Mouse (Mus musculus) E14TG2a.4 (cell line): ENCODE measurements around the gene Ttll5.

Experiments
- H3K27me3 ChIP-seq: 2 replicates; pipeline ENCODE4 v1.6.1; 2014; ENCODE audit warnings: low read length, control low read depth; ENCODE audit not compliant: insufficient read depth
- H3K36me3 ChIP-seq: 2 replicates; pipeline ENCODE4 v1.6.1; 2014; ENCODE audit warnings: low read length, control low read depth; ENCODE audit not compliant: insufficient read depth
- H3K4me1 ChIP-seq: replicated peaks from 2 replicates; pipeline ENCODE4 v1.6.1; 2014; ENCODE audit warnings: low read depth, low read length, control low read depth
- H3K4me3 ChIP-seq: replicated peaks from 2 replicates; pipeline ENCODE4 v1.5.1; 2014; ENCODE audit warnings: mild to moderate bottlenecking, low read length
- H3K9me3 ChIP-seq: 2 replicates; pipeline ENCODE4 v1.6.1; 2014; ENCODE audit warnings: low read length, control low read depth
- CTCF ChIP-seq: conservative IDR thresholded peaks from 2 replicates; pipeline ENCODE4 v1.5.1; 2014; ENCODE audit warnings: low read length
- NANOG ChIP-seq: IDR thresholded peaks from 2 replicates; pipeline ENCODE4 v1.6.1; 2014; ENCODE audit warnings: borderline replicate concordance, low read length, mixed read lengths
- POU5F1 ChIP-seq: IDR thresholded peaks from 2 replicates; pipeline ENCODE4 v1.6.1; 2014; ENCODE audit warnings: low read length, borderline replicate concordance

The Ttll5 gene

DNA sequence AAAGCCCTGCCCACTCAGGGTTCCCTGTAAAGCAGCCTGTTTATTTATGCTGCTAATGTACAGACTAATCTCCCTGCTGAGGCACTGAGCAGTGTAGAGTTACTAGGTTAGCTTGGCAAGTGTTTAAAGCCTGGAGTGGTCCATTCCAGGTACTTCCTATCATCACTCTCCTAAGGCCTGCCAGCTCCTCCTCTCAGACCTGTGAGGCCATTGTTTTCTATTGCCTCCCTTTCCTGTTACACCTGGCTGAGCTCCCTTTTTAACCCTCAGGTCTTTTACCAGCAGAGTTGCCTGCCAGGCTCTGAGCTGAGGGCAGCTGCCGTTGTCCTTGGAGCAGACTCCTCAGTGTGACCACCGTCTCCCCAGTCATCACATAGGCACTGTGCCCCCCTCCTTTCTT, 146.3 kb downstream of the Ttll5 start:
- H3K4me1 ChIP-seq: peaks cover 33% of the 10 kb centered on the region
- no peak overlapping the region for H3K4me3 ChIP-seq
- H3K36me3 ChIP-seq: no peaks in the 10 kb centered on the region
- TF ChIP-seq POU5F1 (no peak), CTCF (no peak), NANOG (no peak)
- H3K27me3 ChIP-seq: no peaks in the 10 kb centered on the region
- H3K9me3 ChIP-seq: no peaks in the 10 kb centered on the region

DNA sequence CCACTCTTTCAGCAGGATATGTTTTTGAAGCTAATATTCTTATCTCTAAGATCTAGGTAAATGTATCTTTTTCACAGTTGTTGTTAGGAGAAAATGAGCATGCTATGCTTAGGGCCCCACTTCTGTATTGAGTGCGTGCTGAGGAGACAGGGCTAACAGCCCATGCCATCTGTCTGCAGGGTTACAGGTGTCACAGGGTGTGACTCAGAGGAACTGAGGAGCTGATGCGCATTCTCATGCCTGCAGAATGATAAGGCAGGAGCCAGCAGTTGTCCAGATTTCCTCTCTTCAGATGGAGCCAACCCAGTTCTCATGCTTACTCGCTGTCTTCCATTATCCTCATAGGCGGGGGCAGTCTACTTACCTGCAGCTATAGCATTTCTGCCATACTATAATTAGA, 147.2 kb downstream of the Ttll5 start:
- no peaks in the 10 kb centered on the region for H3K9me3 ChIP-seq
- H3K36me3 ChIP-seq: no peaks in the 10 kb centered on the region
- TF ChIP-seq CTCF (no peak), NANOG (no peak)
- H3K27me3 ChIP-seq: no peaks in the 10 kb centered on the region
- H3K4me1 ChIP-seq: peaks cover 33% of the 10 kb centered on the region
- H3K4me3 ChIP-seq: no peak overlapping the region

DNA sequence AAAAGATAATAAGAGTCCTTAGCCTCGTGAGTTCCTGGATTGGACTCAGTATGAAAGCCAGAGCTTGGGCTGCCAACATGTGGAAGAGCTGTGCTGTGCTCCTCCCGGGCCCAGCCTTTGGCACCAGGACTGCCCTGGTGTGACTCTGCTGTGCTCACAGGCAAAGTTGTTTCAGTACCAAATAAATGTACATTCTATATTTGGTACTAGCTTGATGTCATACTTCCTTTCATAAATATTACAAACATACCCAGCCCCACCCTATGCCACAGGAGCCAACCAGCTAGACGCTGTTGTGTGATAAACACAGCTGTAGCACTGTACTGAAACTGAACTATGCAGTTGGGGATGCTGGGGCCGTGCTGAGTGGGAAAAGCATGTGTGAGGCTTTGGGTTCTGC, 149.1 kb downstream of the Ttll5 start:
- Histone ChIP-seq H3K36me3 (no peaks in the 10 kb centered on the region), H3K4me1 (peaks cover 33% of the 10 kb centered on the region), H3K9me3 (no peaks in the 10 kb centered on the region), H3K4me3 (no peak overlapping the region), H3K27me3 (no peaks in the 10 kb centered on the region)
- TF ChIP-seq POU5F1 (no peak), NANOG (no peak), CTCF (no peak)

DNA sequence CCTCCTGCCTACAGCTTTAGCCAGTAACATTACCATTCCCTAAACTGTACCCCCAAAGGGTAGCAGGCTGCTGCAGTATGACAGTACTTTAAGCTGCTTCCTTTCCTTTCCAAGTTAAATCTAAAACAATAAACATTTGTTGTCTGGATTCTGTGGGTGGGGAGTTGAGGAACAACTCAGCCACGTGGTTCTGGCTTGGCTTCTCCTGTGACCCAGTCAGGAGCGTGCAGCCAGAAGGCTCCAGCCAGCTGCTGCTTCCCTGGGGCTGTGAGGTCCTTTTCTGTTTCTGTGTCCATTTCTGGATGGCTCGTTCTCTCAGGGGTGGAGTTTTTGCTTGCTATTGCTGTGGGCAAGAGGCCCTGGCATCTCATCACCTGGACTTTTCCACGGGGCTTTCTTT, 149.6 kb downstream of the Ttll5 start:
- no peak for TF ChIP-seq POU5F1
- no peak for TF ChIP-seq CTCF
- TF ChIP-seq NANOG: no peak
- peaks cover 30% of the 10 kb centered on the region for H3K4me1 ChIP-seq
- no peaks in the 10 kb centered on the region for H3K9me3 ChIP-seq

DNA sequence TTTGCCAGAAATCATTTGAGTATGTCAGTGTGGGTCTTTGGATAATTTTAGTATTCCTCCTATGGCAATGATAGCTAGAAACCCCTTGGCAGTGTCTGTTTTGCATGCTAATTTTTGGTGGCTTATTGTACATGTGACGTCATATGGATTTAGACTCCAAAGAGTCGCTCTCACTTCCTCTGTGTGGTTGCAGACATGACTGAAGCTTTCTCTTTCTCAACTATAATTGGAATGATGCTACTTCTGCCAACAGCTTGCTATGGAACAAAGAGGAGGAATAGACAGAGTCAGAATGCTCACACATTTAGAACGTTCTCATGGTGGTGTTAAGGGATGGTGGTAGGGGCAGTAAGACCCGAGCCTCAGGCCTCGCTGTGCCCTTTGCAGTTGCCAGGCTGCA, 155.5 kb downstream of the Ttll5 start:
- Histone ChIP-seq H3K9me3 (no peaks in the 10 kb centered on the region), H3K27me3 (no peaks in the 10 kb centered on the region), H3K4me3 (no peak overlapping the region), H3K4me1 (no peaks in the 10 kb centered on the region), H3K36me3 (no peaks in the 10 kb centered on the region)
- TF ChIP-seq POU5F1: no peak
- no peak for TF ChIP-seq NANOG
- TF ChIP-seq CTCF: no peak

More for the DNA sequence above, 149.6 kb downstream of the Ttll5 start:
- Histone ChIP-seq H3K27me3 (no peaks in the 10 kb centered on the region), H3K4me3 (no peak overlapping the region), H3K36me3 (no peaks in the 10 kb centered on the region)

DNA sequence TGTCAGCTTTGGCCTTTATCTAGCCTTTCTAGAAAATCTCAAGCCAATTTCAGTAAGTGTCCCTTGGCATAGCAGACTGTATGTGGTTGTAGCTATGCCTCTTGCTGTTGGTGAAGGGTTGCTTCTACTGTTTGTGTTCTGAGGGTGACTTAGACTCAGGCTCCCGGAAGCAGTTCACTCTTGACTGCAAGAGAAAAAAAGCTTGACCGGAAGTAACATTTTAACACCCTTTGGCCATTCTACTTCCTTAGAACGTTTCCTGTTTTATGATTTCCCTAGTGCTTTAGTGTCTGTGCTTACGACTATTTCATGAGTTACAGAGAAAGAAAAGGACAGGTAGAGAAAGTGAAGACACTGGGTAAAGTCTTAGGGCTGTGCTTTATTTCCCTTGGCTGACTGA, 161.1 kb downstream of the Ttll5 start:
- no peaks in the 10 kb centered on the region for H3K4me1 ChIP-seq
- no peak overlapping the region for H3K4me3 ChIP-seq
- no peaks in the 10 kb centered on the region for H3K36me3 ChIP-seq
- TF ChIP-seq NANOG (no peak), POU5F1 (no peak), CTCF (no peak)
- no peaks in the 10 kb centered on the region for H3K27me3 ChIP-seq
- H3K9me3 ChIP-seq: no peaks in the 10 kb centered on the region

DNA sequence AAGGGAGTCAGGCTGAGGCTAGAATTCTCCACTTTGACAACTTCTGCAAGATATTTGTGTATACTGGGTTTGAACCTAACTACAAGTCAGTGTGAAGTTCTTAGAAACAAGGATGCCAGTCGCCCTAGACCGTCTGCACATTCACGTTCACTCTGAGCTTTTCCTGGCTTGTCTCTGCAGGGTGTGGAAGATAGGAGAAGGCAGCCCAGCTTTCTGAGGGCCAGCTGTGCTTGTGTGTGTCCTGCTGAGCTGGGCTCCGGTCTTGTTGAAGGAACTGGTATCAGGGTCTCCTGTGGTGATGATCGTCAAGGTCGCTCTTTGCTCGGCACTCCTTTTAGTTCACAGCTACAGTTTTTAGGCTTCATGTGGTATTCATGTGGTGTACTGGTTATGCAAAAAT, 161.6 kb downstream of the Ttll5 start:
- no peaks in the 10 kb centered on the region for H3K27me3 ChIP-seq
- TF ChIP-seq NANOG (no peak), POU5F1 (no peak), CTCF (no peak)
- H3K4me1 ChIP-seq: no peaks in the 10 kb centered on the region

DNA sequence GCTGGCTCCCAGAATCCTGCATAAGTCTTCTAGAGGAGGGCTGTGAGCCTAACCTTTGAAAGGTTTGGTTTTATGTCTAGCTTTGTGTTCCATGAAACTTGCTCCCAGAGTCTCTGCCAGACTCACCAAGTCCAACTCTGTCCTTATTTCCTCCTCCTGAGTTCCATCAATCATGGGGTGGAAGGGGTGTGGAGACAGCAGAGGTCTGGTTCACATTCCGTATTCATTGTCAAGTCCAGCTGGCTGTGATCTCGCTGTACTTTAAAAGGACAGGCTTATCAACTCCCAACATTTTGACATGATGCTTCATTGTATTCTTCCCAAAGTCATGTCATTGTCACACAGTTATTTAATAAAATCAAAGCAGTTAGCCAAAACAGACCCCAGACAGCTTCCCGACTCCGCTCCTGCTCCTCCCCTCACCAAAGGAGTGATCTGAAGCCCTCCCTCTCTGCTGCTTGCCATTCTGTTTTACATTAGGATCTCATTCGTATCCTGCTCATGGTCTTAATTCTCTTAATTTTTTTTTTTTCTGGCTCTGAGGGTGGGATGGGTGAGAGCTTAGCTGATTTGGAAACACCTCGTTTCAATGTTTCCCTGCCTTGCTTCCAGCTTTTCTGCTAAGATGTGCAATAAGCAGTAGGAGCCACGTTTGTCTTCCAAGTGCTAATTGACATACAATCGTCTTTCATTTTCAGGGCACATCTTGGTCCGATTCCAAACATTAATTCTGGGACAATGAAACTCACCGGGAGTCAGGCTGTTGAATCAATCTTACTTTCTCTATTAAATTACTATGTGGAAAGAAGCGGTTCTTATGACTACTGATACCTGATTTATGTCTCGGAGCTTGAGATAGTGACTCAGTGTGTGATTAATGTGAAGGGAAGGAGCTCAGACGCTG, 162.3 kb downstream of the Ttll5 start:
- no peak for TF ChIP-seq NANOG
- no peak for TF ChIP-seq CTCF
- Histone ChIP-seq H3K36me3 (no peaks in the 10 kb centered on the region), H3K4me1 (no peaks in the 10 kb centered on the region), H3K9me3 (no peaks in the 10 kb centered on the region), H3K27me3 (no peaks in the 10 kb centered on the region), H3K4me3 (no peak overlapping the region)

More for the DNA sequence above, 161.6 kb downstream of the Ttll5 start:
- H3K9me3 ChIP-seq: no peaks in the 10 kb centered on the region
- H3K36me3 ChIP-seq: no peaks in the 10 kb centered on the region
- H3K4me3 ChIP-seq: no peak overlapping the region

DNA sequence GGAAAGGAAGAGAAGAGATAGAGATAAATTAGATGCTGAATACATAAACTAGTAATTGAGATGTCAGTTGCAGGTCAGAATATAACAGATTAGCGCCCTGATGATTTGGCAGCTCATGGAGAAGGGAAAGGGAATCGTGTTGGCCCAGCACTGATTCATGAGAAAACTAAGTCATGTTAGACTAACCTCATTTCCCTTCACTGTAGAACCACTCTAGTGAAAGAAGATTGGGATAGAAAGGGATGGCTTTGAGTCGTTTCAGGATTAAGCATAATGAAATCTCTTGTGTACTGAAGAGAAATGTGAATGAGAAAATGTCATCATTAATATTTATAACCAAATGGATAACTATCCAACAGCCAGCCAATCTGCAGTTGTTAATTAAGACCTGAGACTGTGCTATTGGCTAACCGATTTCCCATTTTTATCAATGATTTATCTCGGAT, 163.0 kb downstream of the Ttll5 start:
- Histone ChIP-seq H3K36me3 (no peaks in the 10 kb centered on the region), H3K9me3 (no peaks in the 10 kb centered on the region), H3K4me1 (no peaks in the 10 kb centered on the region), H3K27me3 (no peaks in the 10 kb centered on the region), H3K4me3 (no peak overlapping the region)
- TF ChIP-seq NANOG (no peak), CTCF (no peak), POU5F1 (no peak)
